1 mouse cellular context compared by ENCODE assay signal in the genomic region with DNA sequence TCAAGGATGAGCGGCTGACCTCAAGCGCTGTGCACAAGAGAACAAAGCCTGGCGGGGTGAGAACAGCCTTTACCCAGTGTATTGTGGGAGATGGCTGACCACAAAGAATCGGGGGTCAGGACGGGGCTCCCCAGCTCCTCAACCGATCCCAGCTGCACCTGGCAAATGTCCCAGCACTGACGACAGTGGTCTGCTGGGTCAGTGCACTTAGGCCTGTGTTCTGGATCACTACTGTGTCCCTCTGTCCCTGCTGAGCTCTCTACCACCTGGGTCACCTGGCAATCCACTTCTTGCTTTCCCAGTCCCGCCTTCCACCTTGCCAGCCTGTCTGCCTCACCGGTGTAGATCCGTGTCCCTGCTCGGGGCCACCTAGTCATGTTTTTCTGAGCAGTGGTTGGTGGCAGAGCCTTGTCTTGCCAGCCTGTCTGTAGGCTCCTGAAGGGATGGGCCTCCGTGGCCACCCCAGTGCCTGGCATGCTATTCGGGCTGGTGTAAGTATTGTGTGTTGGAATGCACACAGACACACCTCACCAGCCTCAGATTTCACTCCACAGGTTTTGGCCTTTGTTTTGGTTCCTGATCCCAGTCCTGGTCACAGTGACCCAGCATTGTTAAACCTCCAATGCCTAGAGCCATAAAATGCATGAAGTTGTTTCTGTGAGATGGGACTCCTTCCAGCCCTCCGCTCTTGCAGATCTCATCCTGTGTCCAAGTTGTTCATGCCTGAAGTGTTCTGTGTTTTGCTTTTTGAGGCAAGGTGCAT.
TF ChIP-seq lines count a peak whose summit lies in the region.

No protein-coding gene starts in this region.

TF ChIP-seq in CH12.LX, 34 proteins besides CTCF, POLR2A, EP300 and RAD21:
- TF ChIP-seq POLR2AphosphoS2 (IDR thresholded peaks at IDR 0.05; ENCODE audit: low read depth, low read length) (peak; percentile 71; the same call in 1 of the 2 replicates), MAX (IDR thresholded peaks at IDR 0.05; ENCODE audit: low read length) (no peak), ZMIZ1 (IDR thresholded peaks at IDR 0.05; ENCODE audit: low read depth, low read length) (no peak; the same call in 1 of the 2 replicates)
TF ChIP-seq in CH12.LX: peak in this region for 1.
